Mouse (Mus musculus): ENCODE measurements around the gene Paqr7.

DNA sequence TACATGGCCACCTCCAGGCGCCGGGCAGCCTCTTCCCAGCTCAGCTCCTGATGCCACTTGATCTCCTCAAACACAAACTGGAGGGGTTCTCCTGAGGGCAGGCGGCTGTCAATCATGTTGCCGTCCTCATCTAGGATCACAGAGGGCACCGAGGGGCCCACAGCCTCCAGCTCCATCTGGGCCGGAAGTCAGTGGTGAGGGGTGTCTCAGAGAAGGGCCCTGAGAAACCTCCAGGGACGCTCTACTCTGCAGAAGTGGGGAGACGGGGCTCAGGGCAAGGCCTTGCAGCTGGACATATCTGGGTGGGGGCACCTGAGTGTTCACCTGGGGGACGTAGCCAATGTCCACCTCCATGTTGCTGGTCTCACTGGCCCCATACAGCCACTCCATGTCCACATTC is 46.2 kb downstream of the Paqr7 start:
- TF ChIP-seq CTCF (IDR thresholded peaks at IDR 0.05; ENCODE audit: low read depth, low read length) (no peak), TAL1 (conservative IDR thresholded peaks at IDR 0.05; ENCODE audit: low read depth, low read length) (no peak)

Measured in G1E (cell line).